Mouse (Mus musculus): ENCODE measurements around the gene Abcd4. TPM values are rescaled to one million over a fixed set of nuclear protein-coding genes. Genes with fewer than 3 reads are reported as not detected.
A peak's percentile ranks its signal among the peaks of the same experiment; 100 is the strongest.

The Abcd4 gene
- polyA plus RNA-seq, 1 experiment from 2014 or later: 15.5 TPM

GRCm38 (mm10) chr12:84617663-84618062, 450 bp upstream of the Abcd4 start:
- H3K9me3 ChIP-seq (ENCODE audit: control insufficient read depth, low read length): no peaks in the 10 kb centered on the region
- H3K27me3 ChIP-seq (replicated peaks; ENCODE audit: control insufficient read depth, insufficient read depth, low read length): no peaks in the 10 kb centered on the region
- 4% methylated on average over 10 of the region's 10 CpGs for WGBS

GRCm38 (mm10) chr12:84614524-84614923, 2.7 kb downstream of the Abcd4 start:
- H3K9me3 ChIP-seq (ENCODE audit: control insufficient read depth, low read length): no peaks in the 10 kb centered on the region
- H3K9ac ChIP-seq (replicated peaks; ENCODE audit: low read depth, low read length): no peak overlapping the region
- H3K27me3 ChIP-seq (replicated peaks; ENCODE audit: control insufficient read depth, insufficient read depth, low read length): no peaks in the 10 kb centered on the region
- ATAC-seq: no peak
- no peak overlapping the region for H3K27ac ChIP-seq (ENCODE audit: low read length)
- H3K4me2 ChIP-seq (ENCODE audit: low read length): no peak overlapping the region
- WGBS: 60% methylated on average over 7 of the region's 7 CpGs
- H3K4me3 ChIP-seq (replicated peaks; ENCODE audit: low read length): no peak overlapping the region
- peaks cover 4% of the 10 kb centered on the region; the same call in 1 of the 2 replicates for H3K4me1 ChIP-seq (replicated peaks; ENCODE audit: control insufficient read depth, insufficient read depth, low read length)
- no peaks in the 10 kb centered on the region for H3K36me3 ChIP-seq (ENCODE audit: control insufficient read depth, insufficient read depth)

More at GRCm38 (mm10) chr12:84617663-84618062, 450 bp upstream of the Abcd4 start:
- peak; percentile 44 for ATAC-seq
- H3K36me3 ChIP-seq (ENCODE audit: control insufficient read depth, insufficient read depth): no peaks in the 10 kb centered on the region
- peak overlapping the region; percentile 92 for H3K4me3 ChIP-seq (replicated peaks; ENCODE audit: low read length)
- H3K4me2 ChIP-seq (ENCODE audit: low read length): peak overlapping the region; percentile 62
- no peak overlapping the region for H3K27ac ChIP-seq (ENCODE audit: low read length)
- peak overlapping the region; percentile 89 for H3K9ac ChIP-seq (replicated peaks; ENCODE audit: low read depth, low read length)
- peaks cover 4% of the 10 kb centered on the region; the same call in 1 of the 2 replicates for H3K4me1 ChIP-seq (replicated peaks; ENCODE audit: control insufficient read depth, insufficient read depth, low read length)

- H3K36me3 ChIP-seq (ENCODE audit: control insufficient read depth, insufficient read depth): no peaks in the 10 kb centered on the region
- no peak overlapping the region for H3K9ac ChIP-seq (replicated peaks; ENCODE audit: low read depth, low read length)
- no peak overlapping the region for H3K27ac ChIP-seq (ENCODE audit: low read length)
- no peaks in the 10 kb centered on the region for H3K9me3 ChIP-seq (ENCODE audit: control insufficient read depth, low read length)
- ATAC-seq: no peak
- H3K4me1 ChIP-seq (replicated peaks; ENCODE audit: control insufficient read depth, insufficient read depth, low read length): peaks cover 4% of the 10 kb centered on the region; the same call in 1 of the 2 replicates
- no peak overlapping the region for H3K4me3 ChIP-seq (replicated peaks; ENCODE audit: low read length)
- H3K4me2 ChIP-seq (ENCODE audit: low read length): no peak overlapping the region
- no peaks in the 10 kb centered on the region for H3K27me3 ChIP-seq (replicated peaks; ENCODE audit: control insufficient read depth, insufficient read depth, low read length)
- WGBS: 85% methylated on average over 11 of the region's 11 CpGs
Measured at GRCm38 (mm10) chr12:84614001-84614400, 3.2 kb downstream of the Abcd4 start.

- 81% methylated on average over 8 of the region's 8 CpGs for WGBS
- H3K27ac ChIP-seq (ENCODE audit: low read length): no peak overlapping the region
- H3K36me3 ChIP-seq (ENCODE audit: control insufficient read depth, insufficient read depth): no peaks in the 10 kb centered on the region; the same call in 1 of the 2 replicates
- H3K9ac ChIP-seq (replicated peaks; ENCODE audit: low read depth, low read length): no peak overlapping the region
- no peaks in the 10 kb centered on the region for H3K4me1 ChIP-seq (replicated peaks; ENCODE audit: control insufficient read depth, insufficient read depth, low read length)
- no peak for ATAC-seq
- H3K27me3 ChIP-seq (replicated peaks; ENCODE audit: control insufficient read depth, insufficient read depth, low read length): no peaks in the 10 kb centered on the region
- no peak overlapping the region for H3K4me2 ChIP-seq (ENCODE audit: low read length)
- H3K4me3 ChIP-seq (replicated peaks; ENCODE audit: low read length): no peak overlapping the region
- no peaks in the 10 kb centered on the region for H3K9me3 ChIP-seq (ENCODE audit: control insufficient read depth, low read length)
Measured at GRCm38 (mm10) chr12:84612518-84612917, 4.7 kb downstream of the Abcd4 start.

GRCm38 (mm10) chr12:84611718-84612117, 5.5 kb downstream of the Abcd4 start:
- 89% methylated on average over 10 of the region's 10 CpGs for WGBS
- Histone ChIP-seq H3K9me3 (ENCODE audit: control insufficient read depth, low read length) (no peaks in the 10 kb centered on the region), H3K36me3 (ENCODE audit: control insufficient read depth, insufficient read depth) (no peaks in the 10 kb centered on the region; the same call in 1 of the 2 replicates), H3K27ac (ENCODE audit: low read length) (no peak overlapping the region), H3K4me3 (replicated peaks; ENCODE audit: low read length) (no peak overlapping the region), H3K4me2 (ENCODE audit: low read length) (no peak overlapping the region), H3K27me3 (replicated peaks; ENCODE audit: control insufficient read depth, insufficient read depth, low read length) (no peaks in the 10 kb centered on the region), H3K9ac (replicated peaks; ENCODE audit: low read depth, low read length) (no peak overlapping the region), H3K4me1 (replicated peaks; ENCODE audit: control insufficient read depth, insufficient read depth, low read length) (no peaks in the 10 kb centered on the region)
- ATAC-seq: no peak

- 82% methylated on average over 7 of the region's 7 CpGs for WGBS
- Histone ChIP-seq H3K4me2 (ENCODE audit: low read length) (no peak overlapping the region), H3K27me3 (replicated peaks; ENCODE audit: control insufficient read depth, insufficient read depth, low read length) (no peaks in the 10 kb centered on the region), H3K4me1 (replicated peaks; ENCODE audit: control insufficient read depth, insufficient read depth, low read length) (no peaks in the 10 kb centered on the region), H3K4me3 (replicated peaks; ENCODE audit: low read length) (no peak overlapping the region), H3K9me3 (ENCODE audit: control insufficient read depth, low read length) (no peaks in the 10 kb centered on the region), H3K9ac (replicated peaks; ENCODE audit: low read depth, low read length) (no peak overlapping the region), H3K36me3 (ENCODE audit: control insufficient read depth, insufficient read depth) (no peaks in the 10 kb centered on the region; the same call in 1 of the 2 replicates), H3K27ac (ENCODE audit: low read length) (no peak overlapping the region)
- ATAC-seq: no peak
Measured at GRCm38 (mm10) chr12:84605860-84606259, 11.4 kb downstream of the Abcd4 start.

GRCm38 (mm10) chr12:84604001-84604400, 13.2 kb downstream of the Abcd4 start:
- Histone ChIP-seq H3K4me3 (replicated peaks; ENCODE audit: low read length) (no peak overlapping the region), H3K27me3 (replicated peaks; ENCODE audit: control insufficient read depth, insufficient read depth, low read length) (no peaks in the 10 kb centered on the region), H3K9me3 (ENCODE audit: control insufficient read depth, low read length) (no peaks in the 10 kb centered on the region), H3K27ac (ENCODE audit: low read length) (no peak overlapping the region), H3K9ac (replicated peaks; ENCODE audit: low read depth, low read length) (no peak overlapping the region), H3K4me2 (ENCODE audit: low read length) (no peak overlapping the region), H3K4me1 (replicated peaks; ENCODE audit: control insufficient read depth, insufficient read depth, low read length) (no peaks in the 10 kb centered on the region), H3K36me3 (ENCODE audit: control insufficient read depth, insufficient read depth) (no peaks in the 10 kb centered on the region; the same call in 1 of the 2 replicates)
- 88% methylated on average over 6 of the region's 7 CpGs for WGBS
- no peak for ATAC-seq

GRCm38 (mm10) chr12:84598324-84598723, 18.9 kb downstream of the Abcd4 start:
- Histone ChIP-seq H3K9me3 (ENCODE audit: control insufficient read depth, low read length) (no peaks in the 10 kb centered on the region), H3K4me1 (replicated peaks; ENCODE audit: control insufficient read depth, insufficient read depth, low read length) (no peaks in the 10 kb centered on the region), H3K4me3 (replicated peaks; ENCODE audit: low read length) (no peak overlapping the region), H3K27me3 (replicated peaks; ENCODE audit: control insufficient read depth, insufficient read depth, low read length) (no peaks in the 10 kb centered on the region), H3K9ac (replicated peaks; ENCODE audit: low read depth, low read length) (no peak overlapping the region), H3K4me2 (ENCODE audit: low read length) (no peak overlapping the region), H3K36me3 (ENCODE audit: control insufficient read depth, insufficient read depth) (no peaks in the 10 kb centered on the region), H3K27ac (ENCODE audit: low read length) (no peak overlapping the region)
- 17% methylated on average over 8 of the region's 8 CpGs for WGBS
- no peak for ATAC-seq

GRCm38 (mm10) chr12:84589825-84590761, 27.1 kb downstream of the Abcd4 start:
- WGBS: under 1% methylated on average over 54 of the region's 54 CpGs
- Histone ChIP-seq H3K4me1 (replicated peaks; ENCODE audit: control insufficient read depth, insufficient read depth, low read length) (peaks cover 9% of the 10 kb centered on the region), H3K27me3 (replicated peaks; ENCODE audit: control insufficient read depth, insufficient read depth, low read length) (0 out of 2 replicates have a peak, but pooled peaks cover 2% of the 10 kb centered on the region), H3K4me2 (ENCODE audit: low read length) (peak overlapping the region; percentile 87), H3K4me3 (replicated peaks; ENCODE audit: low read length) (peak overlapping the region; percentile 58), H3K9ac (replicated peaks; ENCODE audit: low read depth, low read length) (peak overlapping the region; percentile 64), H3K36me3 (ENCODE audit: control insufficient read depth, insufficient read depth) (no peaks in the 10 kb centered on the region), H3K9me3 (ENCODE audit: control insufficient read depth, low read length) (no peaks in the 10 kb centered on the region), H3K27ac (ENCODE audit: low read length) (peak overlapping the region; percentile 72)
- peak; percentile 86 for ATAC-seq

All from forebrain, embryonic 16.5 days (tissue).